Mouse (Mus musculus): ENCODE data around the gene Lpar2.

The Lpar2 gene

GRCm38 (mm10) chr8:69807236-69807635 lies 15.0 kb upstream of the Lpar2 start:
- DNase-seq (ENCODE audit: low read depth, low spot score): no peak

GRCm38 (mm10) chr8:69808094-69808863 lies 13.9 kb upstream of the Lpar2 start, which contains the start of gene Gmip:
Gene Gmip (plus strand): TSS chr8:69808679.
- peak; percentile 54 for DNase-seq (ENCODE audit: low read depth, low spot score)

- DNase-seq (ENCODE audit: low read depth, low spot score): no peak
Measured at GRCm38 (mm10) chr8:69808864-69809403, 13.3 kb upstream of the Lpar2 start.

GRCm38 (mm10) chr8:69809820-69810219 lies 12.4 kb upstream of the Lpar2 start:
- no peak for DNase-seq (ENCODE audit: low read depth, low spot score)

- no peak for DNase-seq (ENCODE audit: low read depth, low spot score)
Measured at GRCm38 (mm10) chr8:69814881-69815280, 7.3 kb upstream of the Lpar2 start.

GRCm38 (mm10) chr8:69815396-69815795 lies 6.8 kb upstream of the Lpar2 start:
- DNase-seq (ENCODE audit: low read depth, low spot score): no peak

GRCm38 (mm10) chr8:69820466-69820865 lies 1.8 kb upstream of the Lpar2 start:
- no peak for DNase-seq (ENCODE audit: low read depth, low spot score)

GRCm38 (mm10) chr8:69821971-69822385 lies 251 bp upstream of the Lpar2 start:
- DNase-seq (ENCODE audit: low read depth, low spot score): peak; percentile 40

- no peak for DNase-seq (ENCODE audit: low read depth, low spot score)
Measured at GRCm38 (mm10) chr8:69826371-69826770, 4.1 kb downstream of the Lpar2 start.

GRCm38 (mm10) chr8:69832298-69832853 lies 10.1 kb downstream of the Lpar2 start, which contains the start of gene Pbx4:
Gene Pbx4 (plus strand): TSS chr8:69832491.
- DNase-seq (ENCODE audit: low read depth, low spot score): peak; percentile 92

- DNase-seq (ENCODE audit: low read depth, low spot score): no peak
Measured at GRCm38 (mm10) chr8:69837057-69837682, 14.9 kb downstream of the Lpar2 start.

- no peak for DNase-seq (ENCODE audit: low read depth, low spot score)
Measured at GRCm38 (mm10) chr8:69847167-69848065, 25.2 kb downstream of the Lpar2 start.

GRCm38 (mm10) chr8:69848951-69849350 lies 26.7 kb downstream of the Lpar2 start:
- DNase-seq (ENCODE audit: low read depth, low spot score): no peak

- DNase-seq (ENCODE audit: low read depth, low spot score): no peak
Measured at GRCm38 (mm10) chr8:69849899-69850298, 27.7 kb downstream of the Lpar2 start.

GRCm38 (mm10) chr8:69850926-69851506 lies 28.8 kb downstream of the Lpar2 start:
- no peak for DNase-seq (ENCODE audit: low read depth, low spot score)

GRCm38 (mm10) chr8:69853869-69854268 lies 31.6 kb downstream of the Lpar2 start:
- DNase-seq (ENCODE audit: low read depth, low spot score): no peak

GRCm38 (mm10) chr8:69860807-69861206 lies 38.6 kb downstream of the Lpar2 start:
- no peak for DNase-seq (ENCODE audit: low read depth, low spot score)

- DNase-seq (ENCODE audit: low read depth, low spot score): no peak
Measured at GRCm38 (mm10) chr8:69861251-69861650, 39.0 kb downstream of the Lpar2 start.

- no peak for DNase-seq (ENCODE audit: low read depth, low spot score)
Measured at GRCm38 (mm10) chr8:69863387-69864020, 41.3 kb downstream of the Lpar2 start.

- no peak for DNase-seq (ENCODE audit: low read depth, low spot score)
Measured at GRCm38 (mm10) chr8:69864180-69864579, 42.0 kb downstream of the Lpar2 start.
